Mouse (Mus musculus) forebrain, embryonic 16.5 days (tissue): ENCODE data around the gene Gtf2ird2. TPM values are rescaled to one million over a fixed set of nuclear protein-coding genes. Genes with fewer than 3 reads are reported as not detected.

Experiments used
- ATAC-seq: fragments of 200-750 bp; cut with Nextera tagmentation; 2 replicates; pipeline ENCODE4 v1.8.0; 2017; ENCODE audit warnings: mild to moderate bottlenecking, moderate library complexity
- H3K27ac ChIP-seq: fragments of 300-500 bp; sonication (generic); 2 replicates; pipeline ENCODE4 v1.5.1; 2014; ENCODE audit warnings: low read length, control low read depth
- H3K27me3 ChIP-seq: fragments of 300-500 bp; sonication (generic); replicated peaks from 2 replicates; pipeline ENCODE4 v1.6.1; 2014; ENCODE audit warnings: low read length; ENCODE audit not compliant: control insufficient read depth, insufficient read depth
- H3K36me3 ChIP-seq: fragments of 300-500 bp; sonication (generic); 2 replicates; pipeline ENCODE4 v1.6.1; 2014; ENCODE audit not compliant: control insufficient read depth, insufficient read depth
- H3K4me1 ChIP-seq: fragments of 300-500 bp; sonication (generic); replicated peaks from 2 replicates; pipeline ENCODE4 v1.6.1; 2014; ENCODE audit warnings: low read length; ENCODE audit not compliant: control insufficient read depth, insufficient read depth
- H3K4me2 ChIP-seq: fragments of 300-500 bp; sonication (generic); 2 replicates; pipeline ENCODE4 v1.6.1; 2014; ENCODE audit warnings: mild to moderate bottlenecking, low read length, control low read depth
- H3K4me3 ChIP-seq: fragments of 300-500 bp; sonication (generic); replicated peaks from 2 replicates; pipeline ENCODE4 v1.5.1; 2014; ENCODE audit warnings: mild to moderate bottlenecking, low read length, control low read depth
- H3K9ac ChIP-seq: fragments of 300-500 bp; sonication (generic); replicated peaks from 2 replicates; pipeline ENCODE4 v1.6.1; 2014; ENCODE audit warnings: low read depth, low read length, control low read depth
- H3K9me3 ChIP-seq: fragments of 300-500 bp; sonication (generic); 2 replicates; pipeline ENCODE4 v1.6.1; 2016; ENCODE audit warnings: low read length; ENCODE audit not compliant: control insufficient read depth
- WGBS: fragments of 180-500 bp; shearing (Covaris S2); extraction: QIAGEN DNeasy Blood & Tissue Kit; methylation state at CpG from one replicate; pipeline ENCODE4 v1.1.7; 2014; 5-methylcytosine and 5-hydroxymethylcytosine counted together
- polyA plus RNA-seq: library from polyadenylated mRNA; unstranded; fragments of >200 nt; fragmentation: Nextera tagmentation; extraction: Ambion mirVana; gene quantifications from 2 replicates; pipeline ENCODE4 v1.2.1, GENCODE M21; 2015

Gtf2ird2 gene
- polyA plus RNA-seq, 1 experiment from 2014 or later, result 12.5 TPM

GRCm38 (mm10) chr5:134235111-134235510 lies 51.3 kb downstream of the Gtf2ird2 start:
- peak overlapping the region; percentile 75 for H3K27ac ChIP-seq
- H3K9me3 ChIP-seq, result no peaks in the 10 kb centered on the region
- H3K36me3 ChIP-seq, result peaks cover 36% of the 10 kb centered on the region
- peak; percentile 27 for ATAC-seq
- peak overlapping the region; percentile 20; the same call in 1 of the 2 replicates for H3K9ac ChIP-seq
- no peaks in the 10 kb centered on the region for H3K27me3 ChIP-seq
- no peak overlapping the region for H3K4me3 ChIP-seq
- 20% methylated on average over 6 of the region's 6 CpGs for WGBS
- H3K4me1 ChIP-seq, result peaks cover 12% of the 10 kb centered on the region
- H3K4me2 ChIP-seq, result no peak overlapping the region

GRCm38 (mm10) chr5:134236241-134236640 lies 52.4 kb downstream of the Gtf2ird2 start:
- no peak overlapping the region for H3K4me2 ChIP-seq
- no peak overlapping the region for H3K9ac ChIP-seq
- peaks cover 12% of the 10 kb centered on the region for H3K4me1 ChIP-seq
- no peak overlapping the region for H3K4me3 ChIP-seq
- no peaks in the 10 kb centered on the region for H3K27me3 ChIP-seq
- H3K27ac ChIP-seq, result no peak overlapping the region
- 93% methylated on average over 3 of the region's 3 CpGs for WGBS
- H3K9me3 ChIP-seq, result no peaks in the 10 kb centered on the region
- no peak for ATAC-seq
- H3K36me3 ChIP-seq, result peaks cover 47% of the 10 kb centered on the region

GRCm38 (mm10) chr5:134236796-134237195 lies 53.0 kb downstream of the Gtf2ird2 start:
- no peak overlapping the region for H3K4me2 ChIP-seq
- H3K36me3 ChIP-seq, result peaks cover 50% of the 10 kb centered on the region
- no peak overlapping the region for H3K27ac ChIP-seq
- H3K27me3 ChIP-seq, result no peaks in the 10 kb centered on the region
- peaks cover 12% of the 10 kb centered on the region for H3K4me1 ChIP-seq
- whole genome bisulfite sequencing, result 87% methylated on average over 6 of the region's 6 CpGs
- H3K4me3 ChIP-seq, result no peak overlapping the region
- no peak overlapping the region for H3K9ac ChIP-seq
- ATAC-seq, result no peak
- no peaks in the 10 kb centered on the region for H3K9me3 ChIP-seq

- H3K27me3 ChIP-seq, result no peaks in the 10 kb centered on the region
- H3K27ac ChIP-seq, result no peak overlapping the region
- H3K36me3 ChIP-seq, result peaks cover 56% of the 10 kb centered on the region
- no peaks in the 10 kb centered on the region for H3K9me3 ChIP-seq
- ATAC-seq, result no peak
- WGBS, result 88% methylated on average over 11 of the region's 11 CpGs
- no peak overlapping the region for H3K9ac ChIP-seq
- peaks cover 12% of the 10 kb centered on the region for H3K4me1 ChIP-seq
- H3K4me2 ChIP-seq, result no peak overlapping the region
- H3K4me3 ChIP-seq, result no peak overlapping the region
Measured at GRCm38 (mm10) chr5:134237508-134237907, 53.7 kb downstream of the Gtf2ird2 start.

- Histone ChIP-seq H3K4me1 (peaks cover 12% of the 10 kb centered on the region), H3K4me2 (no peak overlapping the region), H3K27me3 (no peaks in the 10 kb centered on the region), H3K36me3 (peaks cover 58% of the 10 kb centered on the region), H3K9ac (0 out of 2 replicates have a peak overlapping the region, but pooled peaks have one; percentile 19), H3K4me3 (no peak overlapping the region), H3K27ac (peak overlapping the region; percentile 5; the same call in 1 of the 2 replicates), H3K9me3 (no peaks in the 10 kb centered on the region)
- ATAC-seq, result peak; percentile 66
- 33% methylated on average over 28 of the region's 28 CpGs for WGBS
Measured at GRCm38 (mm10) chr5:134237936-134238760, 54.3 kb downstream of the Gtf2ird2 start.

GRCm38 (mm10) chr5:134241831-134242230 lies 58.0 kb downstream of the Gtf2ird2 start:
- ATAC-seq, result no peak
- WGBS, result 85% methylated on average over 5 of the region's 5 CpGs
- H3K4me1 ChIP-seq, result no peaks in the 10 kb centered on the region

GRCm38 (mm10) chr5:134243661-134244436 lies 60.0 kb downstream of the Gtf2ird2 start:
- H3K4me3 ChIP-seq, result no peak overlapping the region
- WGBS, result 95% methylated on average over 26 of the region's 26 CpGs
- no peaks in the 10 kb centered on the region for H3K9me3 ChIP-seq

More at GRCm38 (mm10) chr5:134241831-134242230, 58.0 kb downstream of the Gtf2ird2 start:
- Histone ChIP-seq H3K4me2 (no peak overlapping the region), H3K9ac (no peak overlapping the region), H3K27me3 (no peaks in the 10 kb centered on the region), H3K9me3 (no peaks in the 10 kb centered on the region), H3K4me3 (no peak overlapping the region), H3K27ac (no peak overlapping the region), H3K36me3 (peaks cover 81% of the 10 kb centered on the region)

GRCm38 (mm10) chr5:134244890-134245289 lies 61.1 kb downstream of the Gtf2ird2 start:
- Histone ChIP-seq H3K27ac (no peak overlapping the region), H3K4me1 (no peaks in the 10 kb centered on the region), H3K36me3 (peaks cover 78% of the 10 kb centered on the region), H3K9me3 (no peaks in the 10 kb centered on the region), H3K4me3 (no peak overlapping the region), H3K4me2 (no peak overlapping the region), H3K27me3 (no peaks in the 10 kb centered on the region), H3K9ac (no peak overlapping the region)
- no peak for ATAC-seq
- WGBS, result 96% methylated on average over 5 of the region's 5 CpGs

More at GRCm38 (mm10) chr5:134243661-134244436, 60.0 kb downstream of the Gtf2ird2 start:
- Histone ChIP-seq H3K4me1 (no peaks in the 10 kb centered on the region), H3K9ac (no peak overlapping the region), H3K27ac (no peak overlapping the region), H3K4me2 (no peak overlapping the region), H3K27me3 (no peaks in the 10 kb centered on the region), H3K36me3 (peaks cover 78% of the 10 kb centered on the region)
- ATAC-seq, result no peak

GRCm38 (mm10) chr5:134246146-134246545 lies 62.3 kb downstream of the Gtf2ird2 start:
- no peak overlapping the region for H3K4me2 ChIP-seq
- H3K36me3 ChIP-seq, result peaks cover 74% of the 10 kb centered on the region
- H3K27ac ChIP-seq, result no peak overlapping the region
- WGBS, result 88% methylated on average over 5 of the region's 5 CpGs
- H3K4me3 ChIP-seq, result no peak overlapping the region
- no peaks in the 10 kb centered on the region for H3K4me1 ChIP-seq
- no peaks in the 10 kb centered on the region for H3K9me3 ChIP-seq
- H3K9ac ChIP-seq, result no peak overlapping the region
- ATAC-seq, result no peak
- H3K27me3 ChIP-seq, result no peaks in the 10 kb centered on the region
